In genomic region chr15:98526057-98526456, GRCm38 (mm10) we compare ENCODE assay signal across 19 mouse cellular contexts. TPM values are rescaled to one million over a fixed set of nuclear protein-coding genes. Genes with fewer than 3 reads are reported as not detected.
A peak's percentile ranks its signal among the peaks of the same experiment; 100 is the strongest.
DNase-seq lines count a peak whose midpoint lies in the region; ATAC-seq and TF ChIP-seq lines count a peak whose summit lies in the region.
"Had no signal": no experiment of that assay in that cellular context is flagged by ENCODE, and none has a peak within 500 bp of the region (broad histone marks: within the 10 kb centered on the region; RNA-seq: fewer than 3 reads in every experiment).

No protein-coding gene starts in this region.

- intact Hi-C loops in heart, postnatal 25 days (cut with DNase I), result no loop called here

- TF ChIP-seq CTCF in lung, postnatal 0 days (IDR thresholded peaks at IDR 0.05), result no peak

- no peak overlapping the region for H3ac ChIP-seq in myocyte (ENCODE audit: control insufficient read depth, insufficient read length)

- H3K4me1 ChIP-seq in heart, embryonic 12.5 days (replicated peaks), result peaks cover 2% of the 10 kb centered on the region; the same call in 1 of the 2 replicates
- H3K4me1 ChIP-seq in lung, postnatal 0 days (ENCODE audit: insufficient read depth, low read depth, low read length), result no peaks in the 10 kb centered on the region
- H3K4me1 ChIP-seq: embryonic facial prominence, embryonic 13.5 days; limb, embryonic 12.5 days had no signal

- no peak for TF ChIP-seq EP300 in lung, postnatal 0 days (IDR thresholded peaks at IDR 0.05)

- TF ChIP-seq POLR2A in myocyte (IDR thresholded peaks at IDR 0.05; ENCODE audit: insufficient read length, low read depth), result no peak

- H3K79me2 ChIP-seq in myocyte (ENCODE audit: control insufficient read depth, insufficient read depth), result peaks cover 67% of the 10 kb centered on the region

- no peaks in the 10 kb centered on the region for H3K9me3 ChIP-seq in heart, embryonic 12.5 days (replicated peaks)
- H3K9me3 ChIP-seq in lung, postnatal 0 days (ENCODE audit: low read length), result no peaks in the 10 kb centered on the region
- H3K9me3 ChIP-seq: embryonic facial prominence, embryonic 13.5 days; limb, embryonic 12.5 days; midbrain, embryonic 15.5 days had no signal

- no peak overlapping the region for H3K4me3 ChIP-seq in heart, embryonic 12.5 days
- H3K4me3 ChIP-seq in myocyte, result no peak overlapping the region
- H3K4me3 ChIP-seq in lung, postnatal 0 days (ENCODE audit: low read depth, low read length), result no peak overlapping the region
- H3K4me3 ChIP-seq: embryonic facial prominence, embryonic 13.5 days; limb, embryonic 12.5 days; midbrain, embryonic 15.5 days had no signal

- WGBS in heart, embryonic 12.5 days, result 60% methylated on average over 5 of the region's 5 CpGs
- 70% methylated on average over 5 of the region's 5 CpGs for WGBS in lung, postnatal 0 days

- H3K9ac ChIP-seq in heart, embryonic 12.5 days, result no peak overlapping the region
- no peak overlapping the region for H3K9ac ChIP-seq in lung, postnatal 0 days (replicated peaks; ENCODE audit: low read depth)
- H3K9ac ChIP-seq: embryonic facial prominence, embryonic 13.5 days; limb, embryonic 12.5 days; midbrain, embryonic 15.5 days had no signal

- no peaks in the 10 kb centered on the region for H3K27me3 ChIP-seq in heart, embryonic 12.5 days (replicated peaks)
- H3K27me3 ChIP-seq in myocyte (ENCODE audit: control insufficient read depth, insufficient read depth, insufficient read length), result no peaks in the 10 kb centered on the region
- H3K27me3 ChIP-seq in lung, postnatal 0 days (replicated peaks; ENCODE audit: insufficient read depth, low read length), result no peaks in the 10 kb centered on the region
- H3K27me3 ChIP-seq: embryonic facial prominence, embryonic 13.5 days; limb, embryonic 12.5 days; midbrain, embryonic 15.5 days had no signal

- H3K36me3 ChIP-seq in heart, embryonic 12.5 days, result peaks cover 86% of the 10 kb centered on the region
- peaks cover 85% of the 10 kb centered on the region for H3K36me3 ChIP-seq in myocyte (ENCODE audit: control insufficient read depth, insufficient read depth)
- peaks cover 33% of the 10 kb centered on the region for H3K36me3 ChIP-seq in lung, postnatal 0 days (ENCODE audit: insufficient read depth, low read length)

- 0 out of 2 replicates have a peak, but pooled peaks have one; percentile 73 for ATAC-seq in heart, embryonic 12.5 days (ENCODE audit: insufficient number of reproducible peaks, low FRiP score)
- peak; percentile 92 for ATAC-seq in erythroid progenitor cell, adult 5-6 weeks (replicated peaks; ENCODE audit: low FRiP score, poor library complexity, severe bottlenecking)
- ATAC-seq in lung, postnatal 0 days, result no peak
- ATAC-seq: midbrain, embryonic 15.5 days had no signal

- H3K4me2 ChIP-seq in heart, embryonic 12.5 days, result no peak overlapping the region
- peak overlapping the region; percentile 66 for H3K4me2 ChIP-seq in myocyte (ENCODE audit: low read depth)
- no peak overlapping the region for H3K4me2 ChIP-seq in lung, postnatal 0 days (replicated peaks; ENCODE audit: low read depth, low read length)
- H3K4me2 ChIP-seq: embryonic facial prominence, embryonic 13.5 days; limb, embryonic 12.5 days; midbrain, embryonic 15.5 days had no signal

- DNase-seq in heart, postnatal 25 days (ENCODE audit: low spot score), result no peak
- peak; percentile 78 for DNase-seq in Muller cell, postnatal 12 days (ENCODE audit: inconsistent ontology term)
- no peak for DNase-seq in lung, postnatal 0 days (ENCODE audit: low spot score)
- DNase-seq in B cell, adult 2 months, result no peak
- DNase-seq in thymus, postnatal 14 days, result no peak
- DNase-seq: cerebellum, adult 9-11 months; heart, postnatal 4 days; kidney, postnatal 25 days; layer of hippocampus, postnatal 36 days; right cerebral cortex, adult 18-20 months had no signal

- H3K27ac ChIP-seq in heart, embryonic 12.5 days (ENCODE audit: poor library complexity, severe bottlenecking), result no peak overlapping the region
- H3K27ac ChIP-seq in lung, postnatal 0 days (ENCODE audit: low read length), result no peak overlapping the region
- H3K27ac ChIP-seq: embryonic facial prominence, embryonic 13.5 days; limb, embryonic 12.5 days; midbrain, embryonic 15.5 days had no signal

TF ChIP-seq in myocyte, 11 proteins besides CTCF, POLR2A, EP300 and RAD21:
- TF ChIP-seq USF1 (IDR thresholded peaks at IDR 0.05; ENCODE audit: low read depth) (no peak), MAX (IDR thresholded peaks at IDR 0.05; ENCODE audit: low read depth) (no peak), CEBPB (IDR thresholded peaks at IDR 0.05; ENCODE audit: insufficient read depth, poor library complexity, severe bottlenecking) (0 out of 2 replicates have a peak, but pooled peaks have one; percentile 34), TCF12 (IDR thresholded peaks at IDR 0.05; ENCODE audit: insufficient read depth, poor library complexity, severe bottlenecking) (peak; percentile 12), MYOG (IDR thresholded peaks at IDR 0.05; ENCODE audit: control insufficient read depth in 1 of 3, insufficient read depth in 1 of 3, insufficient read length in 2 of 3, low read depth in 2 of 3) (peak in 1 of 3 experiments; percentile 31), TCF3 (IDR thresholded peaks at IDR 0.05; ENCODE audit: insufficient read length, low read depth) (no peak), SRF (IDR thresholded peaks at IDR 0.05; ENCODE audit: control insufficient read depth, insufficient read length, low read depth) (no peak), E2F4 (IDR thresholded peaks at IDR 0.05; ENCODE audit: insufficient read depth) (no peak), MYOD1 (IDR thresholded peaks at IDR 0.05; ENCODE audit: control insufficient read depth in 1 of 3, insufficient read length in 2 of 3, low read depth in 2 of 3) (peak in 1 of 3 experiments; percentile 14), REST (IDR thresholded peaks at IDR 0.05; ENCODE audit: insufficient read depth, insufficient read length) (no peak), POLR2AphosphoS2 (IDR thresholded peaks at IDR 0.05; ENCODE audit: insufficient read length, low read depth) (no peak)

RNA-seq across cellular contexts. Expression of gene Kansl2, which starts 8.0 kb away (rescaled TPM):
- polyA plus RNA-seq in heart, embryonic 12.5 days (2016; fragmentation: Nextera tagmentation; extraction: Ambion mirVana), result 95.9 and 99.7 TPM in 2 replicates
- total RNA-seq in heart, postnatal 25 days (2021), result 10 to 100 TPM; 74.0 to 75.6 TPM
- total RNA-seq in erythroid progenitor cell, adult 5-6 weeks (2015; ENCODE audit: low replicate concordance), result 15.5 and 19.7 TPM in 2 replicates
- total RNA-seq in erythroid progenitor cell, adult 5-6 weeks (2017; ENCODE audit: low replicate concordance), result 11.5 and 18.0 TPM in 2 replicates
- 109 TPM for polyA plus RNA-seq in myocyte (2012; fragmentation: generic; extraction: Trizol)
- polyA plus RNA-seq in lung, postnatal 0 days (2015; fragmentation: Nextera tagmentation; extraction: Ambion mirVana), result 50.4 and 56.0 TPM in 2 replicates

RNA-seq across cellular contexts. Expression of gene Olfr279, which starts 33.9 kb away (rescaled TPM):
- polyA plus RNA-seq in heart, embryonic 12.5 days (2016; fragmentation: Nextera tagmentation; extraction: Ambion mirVana), result not detected in 2 replicates
- total RNA-seq in heart, postnatal 25 days (2021), result not detected
- total RNA-seq in erythroid progenitor cell, adult 5-6 weeks (2015; ENCODE audit: low replicate concordance), result not detected in 2 replicates
- not detected in 2 replicates for total RNA-seq in erythroid progenitor cell, adult 5-6 weeks (2017; ENCODE audit: low replicate concordance)
- polyA plus RNA-seq in myocyte (2012; fragmentation: generic; extraction: Trizol), result not detected
- polyA plus RNA-seq in lung, postnatal 0 days (2015; fragmentation: Nextera tagmentation; extraction: Ambion mirVana), result not detected in 2 replicates
- total RNA-seq: heart, adult 8-10 months; heart, postnatal 4 days; layer of hippocampus, postnatal 36 days; neutrophil, adult 5-6 weeks had no signal
- polyA plus RNA-seq: embryonic facial prominence, embryonic 13.5 days; intestine, embryonic 14.5 days; limb, embryonic 12.5 days; midbrain, embryonic 15.5 days had no signal

RNA-seq across cellular contexts. Expression of gene Lalba, which starts 43.5 kb away (rescaled TPM):
- not detected in 2 replicates for polyA plus RNA-seq in heart, embryonic 12.5 days (2016; fragmentation: Nextera tagmentation; extraction: Ambion mirVana)
- total RNA-seq in heart, postnatal 25 days (2021), result not detected
- total RNA-seq in erythroid progenitor cell, adult 5-6 weeks (2015; ENCODE audit: low replicate concordance), result not detected in 2 replicates
- total RNA-seq in erythroid progenitor cell, adult 5-6 weeks (2017; ENCODE audit: low replicate concordance), result not detected in 2 replicates
- not detected for polyA plus RNA-seq in myocyte (2012; fragmentation: generic; extraction: Trizol)
- 0.31 and 3.3 TPM in 2 replicates for polyA plus RNA-seq in lung, postnatal 0 days (2015; fragmentation: Nextera tagmentation; extraction: Ambion mirVana)
- total RNA-seq: heart, adult 8-10 months; heart, postnatal 4 days; layer of hippocampus, postnatal 36 days; neutrophil, adult 5-6 weeks had no signal
- polyA plus RNA-seq: embryonic facial prominence, embryonic 13.5 days; midbrain, embryonic 15.5 days had no signal

RNA-seq across cellular contexts. Expression of gene Ccnt1, which starts 44.7 kb away (rescaled TPM):
- polyA plus RNA-seq in heart, embryonic 12.5 days (2016; fragmentation: Nextera tagmentation; extraction: Ambion mirVana), result 37.9 and 39.5 TPM in 2 replicates
- total RNA-seq in heart, postnatal 25 days (2021), result 10 to 100 TPM; 31.0 to 31.9 TPM
- 80.0 and 121 TPM in 2 replicates for total RNA-seq in erythroid progenitor cell, adult 5-6 weeks (2015; ENCODE audit: low replicate concordance)
- total RNA-seq in erythroid progenitor cell, adult 5-6 weeks (2017; ENCODE audit: low replicate concordance), result 72.0 and 75.4 TPM in 2 replicates
- polyA plus RNA-seq in myocyte (2012; fragmentation: generic; extraction: Trizol), result 12.6 TPM
- 31.0 and 32.2 TPM in 2 replicates for polyA plus RNA-seq in lung, postnatal 0 days (2015; fragmentation: Nextera tagmentation; extraction: Ambion mirVana)

RNA-seq across cellular contexts. Expression of gene 4930415O20Rik, which starts 44.7 kb away (rescaled TPM):
- not detected in 2 replicates for polyA plus RNA-seq in heart, embryonic 12.5 days (2016; fragmentation: Nextera tagmentation; extraction: Ambion mirVana)
- 1 to 10 TPM in 1 of 2 experiments, under 1 TPM in 1; 0.68 to 1.0 TPM for total RNA-seq in heart, postnatal 25 days (2021)
- not detected in 2 replicates for total RNA-seq in erythroid progenitor cell, adult 5-6 weeks (2015; ENCODE audit: low replicate concordance)
- total RNA-seq in erythroid progenitor cell, adult 5-6 weeks (2017; ENCODE audit: low replicate concordance), result not detected in 2 replicates
- 0.10 TPM for polyA plus RNA-seq in myocyte (2012; fragmentation: generic; extraction: Trizol)
- 0.31 TPM in 1 of 2 replicates, not detected in the other for polyA plus RNA-seq in lung, postnatal 0 days (2015; fragmentation: Nextera tagmentation; extraction: Ambion mirVana)
- total RNA-seq: heart, postnatal 4 days; layer of hippocampus, postnatal 36 days; neutrophil, adult 5-6 weeks had no signal
- polyA plus RNA-seq: embryonic facial prominence, embryonic 13.5 days had no signal
